Mouse (Mus musculus) erythroblast, embryonic 14.5 days (primary cell): ENCODE results near the gene Cntd1. TPM values are rescaled to one million over a fixed set of nuclear protein-coding genes. Genes with fewer than 3 reads are reported as not detected.

Experiments used
- H3K27me3 ChIP-seq: 2 replicates; pipeline ENCODE4 v1.6.1; 2012; ENCODE audit warnings: inconsistent platforms; ENCODE audit not compliant: control insufficient read depth
- H3K36me3 ChIP-seq: 2 replicates; pipeline ENCODE4 v1.6.1; 2012; ENCODE audit warnings: mild to moderate bottlenecking, inconsistent platforms; ENCODE audit not compliant: control insufficient read depth
- H3K4me1 ChIP-seq: 2 replicates; pipeline ENCODE4 v1.6.1; 2012; ENCODE audit warnings: inconsistent platforms; ENCODE audit not compliant: control insufficient read depth
- H3K4me3 ChIP-seq: replicated peaks from 2 replicates; pipeline ENCODE3; 2012; ENCODE audit warnings: moderate library complexity, mild to moderate bottlenecking, inconsistent platforms
- H3K9me3 ChIP-seq: 2 replicates; pipeline ENCODE4 v1.6.1; 2012; ENCODE audit warnings: low read length, inconsistent platforms, mixed read lengths; ENCODE audit not compliant: control insufficient read depth
- GATA1 ChIP-seq: IDR thresholded peaks from 2 replicates; pipeline ENCODE4 v1.6.1; 2012; ENCODE audit warnings: low read length, inconsistent platforms, mixed read lengths
- TAL1 ChIP-seq: IDR thresholded peaks from 3 replicates; pipeline ENCODE4 v1.6.1; 2012; ENCODE audit warnings: low read length, inconsistent platforms, mixed read lengths
- polyA plus RNA-seq: library from polyadenylated mRNA; stranded (reverse); fragments of >175 nt; gene quantifications from 2 replicates; pipeline ENCODE4 v1.2.3, GENCODE M21; 2012

Gene Cntd1
- polyA plus RNA-seq, 1 experiment, result not detected

DNA sequence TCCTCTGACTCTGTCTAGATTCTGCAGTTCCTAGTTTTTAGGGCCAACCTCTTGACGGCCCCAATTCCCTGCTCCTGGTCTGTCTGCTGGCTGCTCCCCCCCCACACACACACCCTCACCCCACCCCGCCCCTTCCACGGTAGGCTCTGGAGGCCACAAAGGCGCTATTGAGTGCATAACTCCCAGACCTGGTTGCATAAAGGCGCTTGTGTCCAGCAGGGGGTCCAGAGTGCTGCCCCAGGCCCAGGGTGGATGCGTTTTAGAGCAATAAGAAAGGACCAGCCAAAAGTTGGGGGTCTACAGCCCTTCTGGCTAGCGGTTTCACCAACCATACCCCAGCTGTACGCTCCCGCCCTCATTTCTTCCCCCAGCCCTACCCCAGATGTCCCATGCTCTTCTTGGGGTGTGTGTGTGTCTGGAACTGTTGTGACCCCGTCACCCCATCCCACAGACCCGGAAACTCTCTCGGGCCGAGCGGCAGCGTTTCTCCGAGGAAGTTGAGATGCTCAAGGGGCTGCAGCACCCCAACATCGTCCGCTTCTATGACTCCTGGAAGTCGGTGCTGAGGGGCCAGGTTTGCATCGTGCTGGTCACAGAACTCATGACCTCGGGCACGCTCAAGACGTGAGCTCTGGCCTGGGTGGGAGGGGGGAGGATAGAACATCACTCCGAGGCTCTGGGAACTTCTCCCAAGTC, 16.4 kb upstream of the Cntd1 start:
- no peak for TF ChIP-seq TAL1
- no peak for TF ChIP-seq GATA1
- H3K9me3 ChIP-seq, result peaks cover 12% of the 10 kb centered on the region
- peaks cover 69% of the 10 kb centered on the region for H3K4me1 ChIP-seq
- peaks cover 40% of the 10 kb centered on the region for H3K36me3 ChIP-seq
- peaks cover 65% of the 10 kb centered on the region for H3K27me3 ChIP-seq
- peak overlapping the region; percentile 82 for H3K4me3 ChIP-seq

DNA sequence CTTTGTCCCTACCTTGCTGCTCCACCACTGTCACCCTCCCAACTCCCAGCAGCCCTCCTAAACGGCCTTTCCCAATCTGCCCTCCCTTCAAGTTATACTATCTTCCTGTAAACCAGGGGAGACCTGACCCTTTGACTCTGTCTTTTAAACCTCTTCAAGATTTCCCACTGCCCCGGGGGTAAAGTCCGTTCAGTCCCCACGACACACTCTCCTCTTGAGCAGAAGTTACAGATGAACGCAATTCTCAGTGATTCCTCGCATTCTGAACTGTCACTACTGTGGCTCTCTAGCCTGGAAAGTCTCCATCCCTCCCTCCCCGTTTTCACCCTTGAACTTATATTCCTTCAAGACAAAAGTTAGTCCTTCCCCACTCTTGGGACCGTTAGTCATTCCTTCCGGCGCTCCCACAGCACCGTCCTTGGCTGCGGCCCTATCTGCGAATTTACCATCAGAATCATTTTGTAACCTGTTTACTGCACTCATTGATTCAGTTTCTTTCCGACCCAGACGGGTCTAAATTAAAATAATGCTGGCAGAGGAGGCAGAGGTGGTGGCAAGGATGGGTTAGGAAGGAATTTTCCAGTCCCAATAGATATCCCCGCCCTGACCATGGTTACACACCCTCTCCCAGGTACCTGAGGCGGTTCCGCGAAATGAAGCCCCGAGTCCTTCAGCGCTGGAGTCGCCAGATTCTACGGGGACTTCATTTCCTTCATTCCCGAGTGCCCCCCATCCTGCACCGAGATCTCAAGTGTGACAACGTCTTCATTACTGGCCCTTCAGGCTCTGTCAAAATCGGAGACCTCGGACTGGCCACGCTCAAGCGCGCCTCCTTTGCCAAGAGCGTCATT, 15.4 kb upstream of the Cntd1 start:
- H3K4me3 ChIP-seq, result no peak overlapping the region
- H3K27me3 ChIP-seq, result peaks cover 69% of the 10 kb centered on the region

DNA sequence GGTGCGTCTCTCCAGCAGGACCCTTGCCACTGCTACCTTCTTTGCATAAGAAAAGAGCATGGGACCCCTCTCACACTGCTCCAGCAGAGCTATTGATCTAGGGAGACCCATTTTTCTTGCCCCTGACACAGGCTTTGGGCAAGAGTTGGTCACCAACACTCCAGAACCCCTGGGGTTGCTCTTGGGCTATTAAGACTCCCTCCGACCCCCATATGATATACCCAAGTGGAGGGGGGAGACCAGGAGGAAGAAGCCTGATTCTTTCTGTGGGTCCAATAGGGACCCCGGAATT, 14.9 kb upstream of the Cntd1 start:
- H3K9me3 ChIP-seq, result peaks cover 12% of the 10 kb centered on the region
- peaks cover 58% of the 10 kb centered on the region for H3K4me1 ChIP-seq
- no peak for TF ChIP-seq TAL1
- TF ChIP-seq GATA1, result no peak
- H3K27me3 ChIP-seq, result peaks cover 75% of the 10 kb centered on the region
- peaks cover 33% of the 10 kb centered on the region for H3K36me3 ChIP-seq
- H3K4me3 ChIP-seq, result no peak overlapping the region

More for the DNA sequence above, 15.4 kb upstream of the Cntd1 start:
- H3K36me3 ChIP-seq, result peaks cover 34% of the 10 kb centered on the region
- H3K9me3 ChIP-seq, result peaks cover 12% of the 10 kb centered on the region
- no peak for TF ChIP-seq GATA1
- no peak for TF ChIP-seq TAL1
- peaks cover 64% of the 10 kb centered on the region for H3K4me1 ChIP-seq

DNA sequence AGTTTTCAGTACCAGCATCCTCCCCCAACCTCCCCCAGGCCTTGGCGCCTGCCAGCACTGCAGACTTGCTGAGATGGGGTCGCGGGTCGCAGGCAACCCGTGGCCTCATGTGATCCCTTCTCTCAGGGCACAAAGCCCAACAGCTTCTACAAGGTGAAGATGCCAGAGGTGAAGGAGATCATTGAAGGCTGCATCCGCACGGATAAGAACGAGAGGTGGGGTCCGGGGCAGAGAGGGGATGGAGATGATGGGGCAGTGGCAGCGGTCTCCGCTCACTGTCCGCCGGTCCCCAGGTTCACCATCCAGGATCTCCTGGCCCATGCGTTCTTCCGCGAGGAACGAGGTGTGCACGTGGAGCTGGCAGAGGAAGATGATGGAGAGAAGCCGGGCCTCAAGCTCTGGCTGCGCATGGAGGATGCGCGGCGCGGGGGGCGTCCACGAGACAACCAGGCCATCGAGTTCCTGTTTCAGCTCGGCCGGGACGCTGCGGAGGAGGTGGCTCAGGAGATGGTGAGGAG, 13.8 kb upstream of the Cntd1 start:
- Histone ChIP-seq H3K4me1 (peaks cover 58% of the 10 kb centered on the region), H3K36me3 (peaks cover 33% of the 10 kb centered on the region)

DNA sequence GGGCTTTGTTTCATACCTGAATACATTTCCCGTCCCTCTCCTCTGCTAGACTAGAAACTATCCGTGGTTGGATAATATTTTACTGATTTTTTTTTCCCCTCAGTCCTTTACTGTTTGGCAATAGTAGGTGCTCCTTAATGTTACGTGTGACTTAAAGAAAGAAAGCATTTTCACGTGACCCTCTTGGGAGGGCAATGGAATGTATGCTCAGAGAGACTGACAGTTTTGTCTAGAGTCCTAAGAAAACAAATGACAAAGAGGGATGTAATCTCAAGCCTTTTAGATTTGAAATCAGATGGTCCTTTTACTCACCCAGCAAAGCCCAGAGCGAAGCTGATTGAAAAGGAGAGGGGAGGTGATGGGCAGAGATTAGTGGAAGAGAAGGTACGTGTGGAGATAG, 12.9 kb upstream of the Cntd1 start:
- Histone ChIP-seq H3K9me3 (peaks cover 12% of the 10 kb centered on the region), H3K4me1 (peaks cover 50% of the 10 kb centered on the region), H3K27me3 (peaks cover 78% of the 10 kb centered on the region), H3K36me3 (peaks cover 33% of the 10 kb centered on the region), H3K4me3 (no peak overlapping the region)
- TF ChIP-seq TAL1 (no peak), GATA1 (no peak)

More for the DNA sequence above, 13.8 kb upstream of the Cntd1 start:
- Histone ChIP-seq H3K9me3 (peaks cover 12% of the 10 kb centered on the region), H3K27me3 (peaks cover 82% of the 10 kb centered on the region), H3K4me3 (no peak overlapping the region)
- TF ChIP-seq GATA1 (no peak), TAL1 (no peak)

DNA sequence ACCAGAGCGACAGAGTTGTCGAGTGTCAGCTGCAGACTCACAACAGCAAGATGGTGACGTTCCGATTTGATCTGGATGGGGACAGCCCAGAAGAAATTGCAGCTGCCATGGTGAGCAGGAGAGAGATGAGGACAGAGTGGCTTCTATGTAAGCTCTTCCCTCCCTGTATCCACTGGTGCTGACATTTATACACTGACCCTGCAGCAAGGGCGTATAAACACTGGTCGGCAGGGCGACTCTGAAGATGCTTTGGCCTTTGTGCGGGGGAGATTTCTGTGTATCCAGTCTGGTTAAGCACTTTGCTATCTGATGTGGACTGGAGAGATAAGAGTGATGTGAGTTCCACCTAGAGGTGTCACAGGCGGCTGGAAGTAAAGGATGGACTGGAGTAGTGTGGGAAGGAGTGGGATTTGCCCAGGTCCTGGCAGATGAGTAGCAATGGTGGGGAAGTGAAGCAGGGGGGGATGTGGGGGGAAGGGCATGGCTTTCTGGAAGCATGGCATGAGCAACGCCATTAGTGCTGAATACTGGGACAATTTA, 9.2 kb upstream of the Cntd1 start:
- peaks cover 7% of the 10 kb centered on the region for H3K9me3 ChIP-seq
- no peak overlapping the region for H3K4me3 ChIP-seq
- TF ChIP-seq GATA1 (no peak), TAL1 (no peak)
- peaks cover 22% of the 10 kb centered on the region for H3K4me1 ChIP-seq
- H3K27me3 ChIP-seq, result peaks cover 44% of the 10 kb centered on the region
- peaks cover 38% of the 10 kb centered on the region for H3K36me3 ChIP-seq

DNA sequence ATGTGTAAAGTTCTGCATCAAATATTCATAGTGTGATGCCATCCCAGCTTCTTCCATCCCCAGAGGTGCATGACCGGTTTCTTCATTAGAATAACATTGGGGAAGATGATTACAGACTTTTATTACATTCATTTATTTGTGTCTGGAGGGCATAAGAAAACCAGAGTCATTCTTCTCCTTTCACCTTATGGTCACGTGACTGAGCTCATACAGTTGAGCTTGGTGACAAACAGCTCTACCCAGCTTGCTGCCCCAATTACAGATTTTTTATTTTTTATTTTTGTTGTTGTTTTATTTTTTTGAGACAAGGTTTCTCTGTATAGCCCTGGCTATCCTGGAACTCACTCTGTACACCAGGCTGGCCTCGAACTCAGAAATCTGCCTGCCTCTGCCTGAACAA, 6.4 kb upstream of the Cntd1 start:
- TF ChIP-seq GATA1 (no peak), TAL1 (no peak)
- H3K36me3 ChIP-seq, result peaks cover 53% of the 10 kb centered on the region
- no peak overlapping the region for H3K4me3 ChIP-seq
- no peaks in the 10 kb centered on the region for H3K9me3 ChIP-seq
- peaks cover 32% of the 10 kb centered on the region for H3K4me1 ChIP-seq
- peaks cover 21% of the 10 kb centered on the region for H3K27me3 ChIP-seq

DNA sequence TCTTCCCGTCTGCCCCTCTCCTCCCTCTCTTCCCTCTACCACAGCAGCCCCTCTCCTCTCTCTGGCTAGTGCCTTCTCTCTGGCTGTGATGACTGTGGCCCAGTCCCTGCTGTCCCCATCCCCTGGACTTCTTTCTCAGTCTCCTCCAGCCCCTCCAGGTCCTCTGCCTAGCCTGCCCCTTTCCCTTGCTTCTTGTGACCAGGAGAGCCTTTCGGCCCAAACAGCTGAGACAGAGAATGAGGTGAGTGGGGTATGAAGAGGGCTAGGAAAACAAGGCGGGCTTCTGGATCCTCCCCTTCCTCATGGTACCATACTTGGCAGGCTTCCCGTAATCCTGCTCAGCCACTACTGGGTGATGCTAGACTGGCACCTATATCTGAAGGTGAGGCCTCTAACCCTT, 3.5 kb upstream of the Cntd1 start:
- Histone ChIP-seq H3K4me1 (peaks cover 38% of the 10 kb centered on the region), H3K36me3 (peaks cover 47% of the 10 kb centered on the region), H3K4me3 (no peak overlapping the region), H3K9me3 (no peaks in the 10 kb centered on the region), H3K27me3 (peaks cover 3% of the 10 kb centered on the region)
- TF ChIP-seq GATA1 (no peak), TAL1 (no peak)

DNA sequence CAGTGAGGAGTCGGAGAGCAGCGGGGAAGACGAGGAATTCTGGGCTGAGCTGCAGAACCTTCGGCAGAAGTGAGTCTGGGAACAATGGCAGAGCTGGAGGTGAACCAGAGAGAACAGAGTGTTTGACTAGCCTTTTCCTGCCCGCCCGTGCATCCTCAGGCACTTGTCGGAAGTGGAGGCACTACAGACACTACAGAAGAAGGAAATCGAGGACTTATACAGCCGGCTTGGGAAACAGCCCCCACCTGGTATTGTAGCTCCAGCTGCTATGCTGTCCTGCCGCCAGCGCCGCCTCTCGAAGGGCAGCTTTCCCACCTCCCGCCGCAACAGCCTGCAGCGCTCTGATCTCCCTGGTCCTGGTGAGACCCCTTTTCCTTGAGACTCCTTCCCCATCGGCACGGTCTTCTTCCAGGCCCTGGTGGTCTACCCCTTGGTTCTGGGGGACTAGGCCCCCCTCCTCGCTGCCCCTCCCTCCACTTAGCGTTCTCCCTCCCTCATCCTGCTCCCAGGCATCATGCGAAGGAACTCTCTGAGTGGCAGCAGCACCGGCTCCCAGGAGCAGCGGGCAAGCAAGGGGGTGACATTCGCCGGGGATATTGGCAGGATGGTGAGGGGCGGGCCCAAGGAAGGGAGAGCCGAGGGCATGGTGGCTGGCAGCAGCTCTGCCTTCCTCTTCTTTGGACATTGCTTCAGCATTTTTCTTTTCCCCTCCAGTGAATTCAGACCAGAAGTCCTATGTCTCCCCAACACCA, 2.3 kb upstream of the Cntd1 start:
- H3K27me3 ChIP-seq, result peaks cover 8% of the 10 kb centered on the region
- peaks cover 38% of the 10 kb centered on the region for H3K4me1 ChIP-seq
- peaks cover 47% of the 10 kb centered on the region for H3K36me3 ChIP-seq
- no peaks in the 10 kb centered on the region for H3K9me3 ChIP-seq
- TF ChIP-seq TAL1 (no peak), GATA1 (no peak)
- H3K4me3 ChIP-seq, result peak overlapping the region; percentile 10
